Mouse (Mus musculus): Measurements from ENCODE around the gene Akap1.

DNA sequence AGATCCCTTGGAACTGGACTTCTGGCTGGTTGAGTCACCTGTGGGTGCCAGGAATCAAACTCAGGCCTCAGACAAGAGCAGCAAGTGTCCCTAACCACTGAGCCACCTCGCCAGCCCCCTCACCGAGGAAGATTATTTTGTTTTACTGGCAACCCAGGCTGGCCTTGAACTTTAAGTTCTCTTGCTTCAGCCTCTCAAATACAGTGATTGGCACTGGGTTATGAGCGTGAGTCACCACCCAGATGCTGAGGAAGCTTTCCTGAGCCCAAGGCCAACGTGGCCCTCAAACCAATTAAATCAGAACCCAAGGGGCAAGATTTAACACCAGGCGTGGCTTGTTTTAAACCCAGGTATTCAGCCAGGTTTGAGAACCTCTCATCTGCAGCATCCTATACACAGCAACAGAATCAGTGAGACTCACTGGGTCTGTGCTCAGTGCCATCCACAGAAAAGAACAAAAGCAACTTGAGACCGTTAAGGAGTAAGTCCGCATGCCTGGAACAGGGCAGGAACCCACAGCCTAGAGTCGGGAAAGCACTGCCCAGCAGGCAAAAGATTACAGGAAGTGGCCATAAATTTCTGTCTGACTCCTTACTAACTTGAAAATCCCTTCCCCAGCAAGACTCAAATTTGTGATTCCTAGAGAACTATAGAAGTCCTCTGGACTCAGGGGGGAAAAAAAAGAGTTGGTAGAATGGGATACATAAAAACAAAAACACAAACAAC lies 16.9 kb downstream of the Akap1 start:
- TF ChIP-seq POLR2A (IDR thresholded peaks at IDR 0.05; ENCODE audit: insufficient read length, low read depth) (no peak), MAX (IDR thresholded peaks at IDR 0.05; ENCODE audit: low read depth) (no peak), POLR2AphosphoS2 (IDR thresholded peaks at IDR 0.05; ENCODE audit: insufficient read length, low read depth) (no peak), MYOD1 (IDR thresholded peaks at IDR 0.05; ENCODE audit: control insufficient read depth in 1 of 3, insufficient read length in 2 of 3, low read depth in 2 of 3) (no peak), TCF12 (IDR thresholded peaks at IDR 0.05; ENCODE audit: insufficient read depth, poor library complexity, severe bottlenecking) (no peak), E2F4 (IDR thresholded peaks at IDR 0.05; ENCODE audit: insufficient read depth) (no peak), USF1 (IDR thresholded peaks at IDR 0.05; ENCODE audit: low read depth) (no peak)

All from myocyte (in vitro differentiated cells).